Mouse (Mus musculus) adrenal gland, postnatal 14 days (tissue): Measurements from ENCODE around the gene Tmem120b. TPM values are rescaled to one million over a fixed set of nuclear protein-coding genes. Genes with fewer than 3 reads are reported as not detected.

Experiments used
- DNase-seq: peaks from one replicate; pipeline ENCODE4 v3.0.0; 2021; ENCODE audit warnings: mixed read lengths
- total RNA-seq: library from RNA; stranded (reverse); gene quantifications from 2 replicates; pipeline ENCODE4 v1.2.3, GENCODE M21; 2021

The Tmem120b gene
- total RNA-seq, 1 experiment from 2014 or later, result 19.2 TPM

DNA sequence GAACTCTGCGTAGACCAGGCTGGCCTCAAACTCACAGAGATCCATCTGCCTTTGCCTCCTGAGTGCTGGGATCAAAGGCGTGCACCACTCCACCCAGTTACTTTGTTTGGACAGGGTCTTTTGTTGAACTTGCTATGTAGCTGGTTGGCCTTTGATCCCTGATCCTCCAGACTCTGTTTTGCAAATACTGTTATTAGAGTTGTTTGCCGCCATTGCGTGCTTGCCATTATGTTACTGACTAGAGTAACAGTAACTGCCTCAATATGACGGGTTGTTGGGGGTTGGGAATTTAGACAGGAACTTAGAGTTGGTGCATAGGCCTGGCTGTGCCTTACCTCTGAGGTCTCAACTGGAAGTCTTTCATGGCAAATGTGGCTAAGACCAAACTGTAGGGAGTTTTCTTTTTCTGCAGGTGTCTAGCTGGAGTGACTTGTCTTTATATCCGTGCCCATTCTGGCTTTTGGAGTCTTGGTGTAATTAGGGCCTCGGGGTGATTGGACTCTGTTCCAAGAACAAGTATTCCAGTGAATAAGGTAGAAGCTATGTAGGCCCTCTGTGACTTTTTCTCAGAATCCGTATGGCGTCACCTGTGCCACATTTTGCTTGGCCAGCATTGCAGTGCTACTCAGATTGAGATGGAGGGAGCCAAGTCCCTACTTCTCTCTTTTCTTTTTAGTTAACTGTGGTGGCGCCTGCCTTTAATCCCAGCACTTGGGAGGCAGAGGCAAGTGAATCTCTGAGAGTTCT lies 22.5 kb downstream of the Tmem120b start:
- DNase-seq, result no peak

DNA sequence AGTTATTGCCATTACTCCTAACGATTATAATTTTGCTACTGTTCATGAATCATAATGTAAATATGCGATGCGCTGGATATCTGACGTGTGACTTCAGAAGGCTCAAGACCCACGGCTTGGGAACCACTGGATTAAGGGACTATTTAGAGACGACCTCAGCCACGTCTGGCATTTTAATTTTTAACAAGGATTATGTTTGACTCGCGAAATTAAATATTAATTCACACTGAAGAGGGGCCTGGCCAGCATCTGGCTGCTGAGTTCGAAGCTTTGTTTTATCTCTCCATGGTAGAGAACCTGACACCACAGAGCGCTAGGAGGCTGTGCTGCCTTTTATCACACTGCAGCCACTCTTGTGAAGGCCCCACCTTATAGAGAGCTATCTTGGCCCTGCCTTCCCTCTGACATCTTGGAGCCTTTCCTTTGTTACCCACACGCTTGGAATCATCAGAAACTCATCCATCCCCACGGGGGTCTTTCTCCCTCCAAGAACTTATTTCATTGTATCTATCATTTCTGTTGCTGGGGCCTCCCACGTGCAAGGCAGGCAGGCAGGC lies 24.9 kb downstream of the Tmem120b start:
- DNase-seq, result no peak

DNA sequence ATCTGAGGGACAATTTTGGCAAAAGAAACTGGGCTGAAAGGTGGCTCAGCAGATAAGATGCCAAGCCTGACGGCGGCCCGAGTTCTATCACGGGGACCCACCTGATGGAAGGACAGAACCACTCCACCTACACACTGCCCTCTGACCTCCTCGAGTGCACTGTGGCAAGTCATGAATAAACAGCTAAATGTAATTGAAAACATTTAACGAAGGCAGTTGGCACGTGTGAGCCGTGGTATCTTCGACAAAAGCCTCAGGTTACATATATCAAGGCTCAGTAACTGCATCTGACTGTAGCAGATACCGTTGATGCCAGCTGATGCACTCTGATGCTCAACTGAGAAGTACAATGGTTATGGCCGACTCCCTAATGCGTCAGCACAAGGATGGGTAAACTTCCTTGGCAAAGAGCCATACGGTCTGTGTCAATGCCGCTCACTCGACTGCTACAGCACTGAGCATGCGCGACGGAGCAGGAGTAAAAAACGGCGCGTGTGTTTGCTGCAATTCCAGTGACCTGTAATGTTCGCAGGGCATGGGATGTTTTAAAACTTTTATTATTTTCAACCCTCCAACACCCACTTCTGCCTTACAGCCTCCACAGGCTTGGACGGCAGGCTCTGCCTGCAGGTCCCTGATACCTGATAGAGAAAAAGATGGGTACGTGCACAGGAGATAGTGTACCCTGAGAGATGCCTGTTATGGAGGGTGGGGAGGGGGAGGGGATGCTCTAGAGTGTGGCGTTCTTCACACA lies 26.2 kb downstream of the Tmem120b start:
- peak; percentile 53 for DNase-seq

DNA sequence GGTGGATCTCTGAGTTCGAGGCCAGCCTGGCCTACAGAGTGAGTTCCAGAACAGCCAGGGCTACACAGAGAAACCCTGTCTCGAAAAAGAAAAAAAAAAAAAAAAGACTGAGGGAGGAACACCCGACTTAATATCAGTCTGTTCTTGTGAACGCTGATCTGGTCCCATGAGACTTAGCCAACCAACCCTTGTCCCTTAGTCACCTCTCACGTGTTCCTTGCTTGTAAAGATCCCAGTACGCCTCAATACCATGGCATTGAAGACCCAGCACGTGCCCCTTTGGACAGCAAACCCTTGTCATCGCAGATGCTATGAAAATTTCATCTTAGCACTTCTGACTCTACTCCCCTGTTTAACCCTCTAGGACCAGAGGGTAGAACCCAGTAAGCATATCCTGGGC lies 28.1 kb downstream of the Tmem120b start:
- DNase-seq, result no peak

DNA sequence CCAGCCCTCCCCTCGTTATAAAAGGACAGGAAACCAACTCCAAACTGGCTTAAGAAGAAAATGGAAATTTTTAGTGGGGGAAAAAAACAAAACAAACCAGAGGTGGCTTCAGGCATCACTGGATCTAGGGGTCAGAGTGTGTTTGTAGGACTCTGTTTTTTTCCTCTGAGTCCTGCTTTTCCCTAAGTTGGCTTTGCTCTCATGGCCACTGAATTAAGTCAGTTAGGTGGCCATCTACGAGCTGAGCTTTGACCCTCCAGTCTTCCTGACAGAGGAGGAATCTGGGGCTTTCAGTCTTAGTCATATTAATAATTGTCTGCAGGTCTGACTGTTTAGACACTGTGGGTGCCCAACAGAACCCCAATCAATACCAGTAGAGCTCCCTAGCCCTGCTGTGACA lies 30.3 kb downstream of the Tmem120b start:
- DNase-seq, result no peak

DNA sequence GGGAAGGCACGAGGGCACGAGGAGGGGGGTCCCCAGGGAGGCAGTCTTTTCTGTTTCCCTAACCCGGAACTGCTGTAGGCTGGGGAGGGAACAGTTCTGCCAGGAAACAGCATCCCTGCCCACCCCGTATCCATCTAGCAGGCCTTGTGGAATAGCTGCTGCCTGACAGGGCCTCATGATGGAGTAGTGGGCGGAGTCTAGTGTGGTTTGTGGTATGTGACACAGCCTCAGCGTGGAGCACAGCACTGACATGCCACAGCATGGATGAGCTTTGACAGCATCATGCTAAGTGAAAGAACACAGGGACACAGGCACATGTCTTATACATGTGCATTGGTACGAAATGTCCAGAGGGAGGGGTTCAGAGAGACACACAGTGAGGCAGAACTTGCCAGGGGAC lies 34.2 kb downstream of the Tmem120b start:
- DNase-seq, result no peak

DNA sequence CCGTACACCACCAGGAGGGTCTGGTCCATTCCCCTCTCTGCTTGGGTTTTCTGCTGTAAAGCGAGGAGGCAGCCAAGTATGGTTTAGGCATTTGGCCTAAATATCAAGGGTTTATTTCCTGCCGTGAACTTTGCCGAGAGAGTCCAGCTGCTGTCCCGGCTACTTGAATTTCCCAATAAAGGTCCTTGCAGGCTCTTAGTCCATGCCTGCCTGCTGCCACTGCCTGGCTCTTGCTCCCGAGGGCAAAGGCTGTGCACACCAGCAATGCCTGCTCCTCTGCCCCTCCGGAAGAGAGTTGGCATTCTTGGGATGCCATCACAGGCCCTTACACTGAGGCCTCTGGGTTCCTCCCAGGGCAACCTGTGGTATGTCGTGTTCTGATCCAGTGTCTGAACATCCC lies 35.3 kb downstream of the Tmem120b start:
- DNase-seq, result peak; percentile 52

DNA sequence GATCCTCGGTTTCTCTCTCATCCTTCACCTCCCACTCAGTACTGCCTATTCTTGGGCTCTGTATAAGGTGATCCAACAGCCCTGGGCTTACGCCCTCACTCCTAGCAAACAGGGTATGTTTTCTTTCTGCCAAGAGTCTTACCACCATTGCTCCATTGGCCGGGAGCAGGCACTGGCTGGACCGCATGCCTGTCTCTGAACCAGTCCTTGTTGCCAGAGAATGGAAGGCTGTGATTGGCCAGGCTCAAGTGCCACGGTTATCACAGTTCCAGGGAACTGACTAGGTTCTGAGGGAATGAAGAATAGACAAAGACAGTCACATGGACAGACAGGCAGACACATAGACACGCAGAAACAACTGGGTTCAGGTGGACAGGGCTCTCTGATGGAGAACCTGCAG lies 36.6 kb downstream of the Tmem120b start:
- peak; percentile 34 for DNase-seq

DNA sequence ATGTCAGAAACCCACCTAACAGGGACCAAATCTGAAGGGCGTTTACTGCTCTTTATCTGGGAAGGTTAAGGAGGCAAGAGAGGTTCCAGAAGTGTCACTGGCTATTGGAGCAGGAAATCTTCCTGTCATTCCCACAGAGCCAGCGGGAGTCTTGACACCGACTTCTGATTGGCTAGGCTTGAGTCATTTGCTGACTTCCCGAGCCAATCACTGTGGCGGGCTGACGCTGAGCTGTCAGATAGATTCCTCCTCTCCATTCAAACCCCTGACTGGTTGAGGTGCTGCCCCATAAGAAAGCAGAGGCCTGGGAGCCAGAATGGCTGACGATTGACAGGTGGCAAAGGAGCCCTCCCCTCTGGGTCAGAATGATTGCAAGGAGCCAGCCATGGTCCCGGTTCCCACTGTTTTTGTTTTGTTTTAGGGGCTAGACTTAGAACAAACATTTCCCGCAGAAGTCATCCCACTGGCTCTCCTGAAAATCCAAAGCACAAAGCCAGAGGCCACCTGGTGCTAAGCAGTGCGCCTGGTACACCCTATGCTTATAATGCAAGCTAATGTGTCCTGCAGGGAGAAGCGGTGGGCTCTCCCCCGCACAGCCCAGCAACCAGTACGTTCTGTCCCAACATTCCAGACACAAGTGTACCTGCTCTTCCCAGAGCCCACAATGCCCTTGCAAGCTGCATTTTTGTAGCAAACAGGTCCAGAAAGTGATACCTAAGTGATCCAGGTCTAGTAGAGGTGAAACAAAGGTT lies 41.4 kb downstream of the Tmem120b start:
- peak; percentile 76 for DNase-seq

DNA sequence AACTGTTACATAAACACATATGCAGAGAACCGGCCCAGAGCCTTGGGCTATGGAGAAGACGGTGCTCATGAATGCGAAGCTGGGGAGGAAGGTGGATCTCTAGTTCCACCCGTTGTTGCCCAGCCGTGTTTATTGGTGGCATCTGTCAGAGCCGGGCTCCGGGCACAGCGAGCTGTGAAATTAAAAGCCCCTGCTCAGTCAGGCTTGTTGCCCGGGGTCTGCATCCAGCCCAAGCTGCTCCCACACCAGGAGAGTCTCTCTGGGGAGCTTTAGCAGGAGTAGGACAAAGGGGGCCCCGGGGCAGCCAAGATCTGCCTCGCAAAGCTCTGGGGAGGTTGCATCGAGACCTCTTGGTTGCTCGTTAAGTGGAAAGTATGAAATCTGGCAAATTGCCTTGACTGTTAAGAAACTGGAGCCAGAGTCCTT lies 42.1 kb downstream of the Tmem120b start:
- DNase-seq, result peak; percentile 75

DNA sequence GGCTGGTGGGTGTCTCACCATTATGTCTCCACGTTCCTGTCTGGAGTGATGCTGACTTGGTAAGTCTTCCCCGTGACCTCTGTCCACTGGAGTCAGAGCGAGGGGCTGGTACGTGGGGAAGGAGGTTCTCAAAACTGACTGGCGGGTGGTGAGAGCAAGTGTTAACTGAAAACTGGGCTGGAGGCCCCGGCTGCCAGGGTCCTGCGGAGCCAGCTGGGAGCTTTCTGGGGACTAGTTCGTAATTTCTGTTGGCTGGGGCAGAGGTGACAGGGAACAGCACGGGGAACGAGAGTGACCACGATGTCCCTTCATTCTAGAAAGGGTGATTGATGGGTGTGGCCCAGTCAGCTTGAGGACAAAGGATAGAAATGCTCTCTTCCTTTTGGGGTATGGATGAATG lies 45.9 kb downstream of the Tmem120b start:
- peak; percentile 44 for DNase-seq

DNA sequence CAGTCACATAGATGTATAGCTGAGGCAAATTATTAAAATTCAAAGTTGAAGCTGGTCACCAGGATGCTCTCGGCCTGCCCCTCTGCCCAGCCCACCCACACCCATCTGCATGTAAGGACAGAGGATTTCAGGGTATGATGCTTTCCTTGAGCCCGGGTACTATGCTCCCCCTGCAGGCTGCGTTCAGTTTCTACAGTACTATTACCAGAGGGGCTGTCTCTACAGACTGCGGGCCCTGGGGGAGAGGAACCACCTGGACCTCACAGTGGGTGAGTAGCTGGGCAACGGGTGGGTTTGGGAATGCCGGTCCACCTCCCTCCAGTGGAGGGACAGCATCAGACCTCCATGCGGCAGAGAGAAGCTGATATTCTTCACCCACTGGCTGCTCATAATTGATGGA lies 46.7 kb downstream of the Tmem120b start:
- DNase-seq, result peak; percentile 38

DNA sequence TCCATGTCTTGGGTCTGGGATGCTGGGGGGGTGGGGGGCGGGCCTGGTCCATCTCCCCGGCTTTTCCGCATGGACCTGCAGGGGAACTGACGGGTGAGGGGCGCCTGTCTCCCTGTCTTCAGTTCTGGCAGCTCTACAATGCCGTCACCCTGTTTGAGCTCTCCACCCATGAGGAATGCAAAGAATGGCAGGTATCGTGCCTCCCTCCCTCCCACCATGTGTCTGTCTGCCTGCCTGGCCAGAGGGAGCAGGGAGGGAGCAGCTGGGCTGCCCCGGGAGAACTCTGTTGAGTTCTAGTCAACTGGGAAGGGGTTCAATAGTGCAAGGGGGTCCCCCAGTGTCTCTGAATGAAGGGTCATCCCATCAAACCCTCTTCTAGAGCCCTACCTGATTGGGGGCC lies 47.9 kb downstream of the Tmem120b start:
- DNase-seq, result no peak

DNA sequence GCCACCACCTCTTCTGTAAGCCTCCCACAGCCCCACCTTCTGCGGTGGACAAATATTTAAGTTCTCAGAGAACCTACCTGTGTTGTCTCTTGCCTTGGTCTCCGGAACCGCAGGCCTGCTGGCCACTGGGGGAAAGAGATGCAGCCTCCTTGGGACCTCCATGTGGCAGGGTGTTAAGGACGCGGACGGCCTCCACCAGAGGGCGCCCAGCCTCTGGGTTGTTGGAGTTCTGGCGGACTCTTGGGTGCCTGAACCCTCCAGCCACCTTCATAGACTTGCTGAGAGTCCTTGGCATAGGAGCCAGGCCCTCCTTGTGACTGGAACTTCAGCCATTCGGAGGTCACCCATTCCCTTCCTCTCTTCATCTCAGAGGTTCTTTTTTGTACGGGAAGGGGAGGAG lies 49.0 kb downstream of the Tmem120b start:
- peak; percentile 88 for DNase-seq

DNA sequence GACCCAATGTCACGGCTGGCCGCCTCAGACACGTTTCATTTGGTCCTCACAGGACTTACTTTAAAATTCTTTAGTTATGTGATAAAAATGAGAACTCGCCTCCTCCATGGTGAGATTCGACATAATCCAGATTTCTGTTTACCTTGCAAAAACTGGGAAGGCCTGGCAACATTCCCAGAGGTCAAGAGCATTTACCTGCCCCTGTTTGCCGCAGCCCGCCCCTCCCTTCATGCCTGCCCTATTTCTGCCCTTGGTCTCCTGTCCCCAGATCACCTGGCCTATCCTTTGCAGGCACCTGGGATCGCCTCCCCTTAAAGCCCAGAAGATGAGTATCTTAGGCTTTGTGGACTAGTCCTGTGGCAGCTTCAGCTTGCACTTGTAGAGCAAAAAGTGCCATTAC lies 49.6 kb downstream of the Tmem120b start:
- DNase-seq, result no peak

DNA sequence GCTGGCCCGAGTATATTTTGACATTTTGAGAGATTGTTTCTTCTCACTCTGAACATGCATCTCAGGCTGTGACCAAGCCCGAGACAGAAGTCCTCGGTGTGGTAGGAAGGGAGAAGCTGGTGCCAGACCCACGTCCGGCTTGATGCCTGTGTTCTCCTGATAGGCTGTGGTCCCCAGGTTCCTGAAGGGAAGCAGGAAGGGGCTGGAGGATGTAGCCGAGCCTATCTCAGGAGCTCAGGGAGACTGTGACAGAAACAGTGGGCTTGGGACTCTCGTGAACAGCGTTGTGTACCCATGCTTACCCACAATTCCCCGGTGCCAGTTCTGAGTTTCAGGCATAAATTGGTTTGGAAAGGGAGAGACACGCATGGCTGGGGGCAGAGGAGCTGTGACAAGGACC lies 50.6 kb downstream of the Tmem120b start:
- no peak for DNase-seq

DNA sequence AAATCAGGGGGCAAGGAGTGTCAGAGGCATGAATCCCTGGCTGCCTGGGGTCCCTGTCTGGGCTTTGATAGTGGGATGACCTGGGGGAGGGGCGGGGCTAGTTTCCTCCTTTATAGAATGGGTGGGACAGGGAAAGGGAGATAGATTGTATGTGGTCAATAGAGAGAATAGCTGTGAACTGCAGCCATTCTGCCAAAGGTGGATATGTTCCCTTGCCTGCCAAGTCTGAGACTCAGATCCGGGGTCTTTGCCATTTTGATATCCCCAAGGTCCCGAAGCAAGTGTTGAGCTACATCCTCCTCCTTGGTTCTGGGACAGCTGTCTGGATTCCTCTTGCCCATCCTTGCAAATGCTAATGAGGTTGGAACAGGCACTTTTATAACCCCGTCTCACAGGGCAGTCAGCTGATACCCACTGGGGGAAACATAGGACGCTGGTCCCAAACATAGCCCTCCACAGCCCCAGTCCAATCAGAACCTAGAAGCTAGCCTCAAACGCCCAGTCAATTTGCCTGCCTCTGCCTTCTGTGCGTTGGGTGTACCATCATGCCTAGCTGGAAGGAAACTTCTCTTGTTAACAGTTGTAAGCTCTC lies 52.5 kb downstream of the Tmem120b start:
- DNase-seq, result no peak

DNA sequence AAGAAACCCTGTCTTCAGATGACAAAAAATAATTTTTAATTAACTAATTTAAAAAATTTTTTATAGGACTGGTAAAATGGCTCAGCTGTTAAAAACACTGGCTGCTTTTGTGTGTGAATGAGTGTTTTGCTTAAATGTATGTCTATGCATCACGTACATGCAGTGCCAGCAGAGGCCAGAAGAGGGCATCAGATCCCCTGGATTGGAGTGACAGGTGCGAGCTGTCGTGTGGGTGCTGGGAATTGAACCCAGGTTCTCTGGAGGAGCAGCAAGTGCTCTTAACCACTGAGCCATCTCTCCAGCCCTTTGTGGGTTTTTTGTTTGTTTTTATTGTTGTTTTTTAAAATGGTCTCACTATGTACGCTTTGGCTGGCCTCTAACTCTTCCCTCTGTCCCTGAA lies 54.0 kb downstream of the Tmem120b start:
- no peak for DNase-seq

DNA sequence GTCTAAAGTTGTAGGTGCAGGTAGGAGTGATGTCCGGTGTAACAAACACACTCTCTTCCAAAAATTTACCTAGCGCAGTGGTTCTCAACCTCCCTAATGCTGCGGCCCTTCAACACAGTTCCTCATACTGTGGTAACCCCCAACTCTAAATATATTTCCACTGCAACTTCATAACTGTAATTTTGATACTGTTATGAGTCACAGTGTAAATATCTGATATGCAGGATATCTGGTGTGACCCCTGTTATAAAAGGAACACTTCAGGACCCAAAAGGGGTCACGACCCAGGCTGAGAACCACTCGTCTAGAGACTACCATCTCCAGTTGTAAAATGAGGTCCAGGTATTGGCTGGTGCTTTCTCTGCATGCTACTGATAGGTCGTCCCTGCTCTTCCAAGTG lies 56.9 kb downstream of the Tmem120b start:
- DNase-seq, result no peak

DNA sequence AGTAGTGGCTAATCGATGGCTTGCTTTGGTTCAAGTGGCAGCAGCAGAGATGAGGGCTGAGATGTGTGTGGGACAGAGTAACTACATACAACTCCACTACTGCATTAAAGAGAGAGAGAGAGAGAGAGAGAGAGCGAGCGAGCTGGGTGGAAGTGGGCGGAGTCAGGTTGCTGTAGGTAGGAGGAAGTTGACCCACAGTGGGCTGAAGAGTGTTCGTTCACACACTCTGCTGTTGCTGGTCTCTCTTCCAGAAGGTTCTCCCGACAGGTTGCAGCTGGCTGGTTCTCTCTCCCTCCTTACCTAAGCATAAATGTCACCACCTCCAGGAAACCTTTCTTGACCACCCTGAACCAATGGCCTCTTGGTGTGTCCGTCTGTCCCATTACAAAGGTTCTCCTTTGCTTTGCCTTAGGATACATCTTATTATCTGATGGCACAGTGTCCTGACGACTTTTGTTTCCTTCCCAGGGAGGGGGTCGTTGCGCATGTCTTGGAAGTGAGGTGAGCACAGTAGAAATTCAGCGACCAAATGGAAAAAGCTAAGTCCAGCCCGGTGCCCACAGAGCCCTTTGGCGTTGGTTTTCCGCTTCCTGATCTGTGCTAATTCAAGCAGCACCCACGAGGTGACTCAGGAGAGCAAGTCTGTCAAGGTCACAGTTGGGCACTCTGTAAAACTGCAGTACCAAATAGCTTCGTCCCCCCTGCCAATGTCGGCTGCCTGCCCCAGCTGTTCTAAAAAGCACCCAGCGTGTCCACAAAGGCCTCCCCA lies 57.6 kb downstream of the Tmem120b start:
- peak; percentile 61 for DNase-seq

DNA sequence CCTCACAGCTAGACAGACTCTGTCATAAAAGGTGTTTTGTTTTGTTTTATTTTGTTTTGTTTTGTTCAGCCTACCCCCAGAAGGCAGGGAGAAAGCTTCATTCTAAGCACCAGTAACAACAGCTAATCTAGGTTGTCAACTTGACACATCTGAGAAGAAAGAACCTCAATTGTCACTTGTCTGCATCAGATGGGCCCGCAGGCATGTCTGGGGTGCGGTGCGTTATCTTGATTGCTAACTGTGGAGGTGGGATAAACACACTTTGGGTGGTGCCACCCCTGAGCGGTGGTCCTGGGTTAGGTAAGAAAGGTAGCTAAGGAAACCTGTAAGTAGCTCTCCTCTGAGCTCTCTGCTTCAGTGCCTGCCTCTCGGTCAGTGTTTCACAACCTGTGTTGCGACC lies 58.8 kb downstream of the Tmem120b start:
- DNase-seq, result no peak
